22 mouse cellular contexts compared by ENCODE assay signal in the genomic region with DNA sequence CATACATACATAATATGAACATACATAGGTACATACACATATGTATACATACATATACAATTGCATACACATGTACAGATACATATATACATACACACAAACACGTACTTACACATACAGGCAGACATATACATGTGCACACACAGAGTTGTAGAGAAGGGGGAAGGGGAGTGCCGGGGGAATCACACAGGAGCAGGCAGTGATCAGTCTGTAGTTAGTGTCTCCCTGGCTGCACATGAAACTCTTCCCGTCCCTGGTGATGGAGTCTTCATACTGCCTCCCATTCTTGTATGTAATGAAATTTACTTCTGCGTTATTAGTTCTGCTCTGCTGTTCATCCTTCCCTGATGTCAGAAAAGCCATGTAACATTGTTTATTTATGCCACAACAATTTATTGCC.
DNase-seq lines count a peak whose midpoint lies in the region; ATAC-seq and TF ChIP-seq lines count a peak whose summit lies in the region.
"Had no signal": no experiment of that assay in that cellular context is flagged by ENCODE, and none has a peak within 500 bp of the region (broad histone marks: within the 10 kb centered on the region; RNA-seq: fewer than 3 reads in every experiment).

No protein-coding gene starts in this region.

- H3K9me3 ChIP-seq in hindbrain, embryonic 14.5 days (ENCODE audit: control insufficient read depth, low read length) = no peaks in the 10 kb centered on the region
- no peaks in the 10 kb centered on the region for H3K9me3 ChIP-seq in hindbrain, postnatal 0 days (ENCODE audit: low read length)
- H3K9me3 ChIP-seq in neural tube, embryonic 13.5 days = no peaks in the 10 kb centered on the region
- no peaks in the 10 kb centered on the region for H3K9me3 ChIP-seq in neural tube, embryonic 15.5 days (replicated peaks)
- H3K9me3 ChIP-seq: embryonic facial prominence, embryonic 13.5 days; embryonic facial prominence, embryonic 15.5 days; forebrain, embryonic 12.5 days had no signal

- intact Hi-C loops in left cerebral cortex, postnatal 4 days (cut with DNase I) = no loop called here

- no peak for ATAC-seq in hindbrain, embryonic 14.5 days (ENCODE audit: low FRiP score)
- no peak for ATAC-seq in hindbrain, postnatal 0 days
- ATAC-seq in neural tube, embryonic 13.5 days (ENCODE audit: low read depth) = peak; percentile 51; the same call in 1 of the 2 replicates
- peak; percentile 56; the same call in 1 of the 2 replicates for ATAC-seq in neural tube, embryonic 15.5 days (ENCODE audit: low FRiP score)
- ATAC-seq: forebrain, embryonic 14.5 days had no signal

- H3K4me2 ChIP-seq in hindbrain, embryonic 14.5 days (replicated peaks) = no peak overlapping the region
- H3K4me2 ChIP-seq in hindbrain, postnatal 0 days (ENCODE audit: low read depth, low read length) = no peak overlapping the region
- no peak overlapping the region for H3K4me2 ChIP-seq in neural tube, embryonic 13.5 days
- no peak overlapping the region for H3K4me2 ChIP-seq in neural tube, embryonic 15.5 days
- H3K4me2 ChIP-seq: embryonic facial prominence, embryonic 13.5 days; embryonic facial prominence, embryonic 15.5 days; forebrain, embryonic 12.5 days had no signal

- 72% methylated on average over 4 of the region's 4 CpGs for WGBS in hindbrain, embryonic 14.5 days
- WGBS in hindbrain, postnatal 0 days = 77% methylated on average over 4 of the region's 4 CpGs
- 69% methylated on average over 4 of the region's 4 CpGs for WGBS in neural tube, embryonic 13.5 days
- 34% methylated on average over 4 of the region's 4 CpGs for WGBS in neural tube, embryonic 15.5 days

- no peak for DNase-seq in hindbrain, embryonic 14.5 days (ENCODE audit: low spot score)
- DNase-seq in hindbrain, postnatal 0 days (ENCODE audit: low spot score) = no peak
- no peak for DNase-seq in neural tube, embryonic 10.5 days (ENCODE audit: extremely low spot score, low spot score)
- DNase-seq in left cerebral cortex, postnatal 4 days = no peak
- DNase-seq: adrenal gland, adult 2 months; adrenal gland, postnatal 10 days; adrenal gland, postnatal 25 days; cerebellum, adult 11 months; cerebellum, adult 18-20 months; cerebellum, adult 8-10 months; cerebellum, adult 9-11 months; cerebellum, postnatal 14 days; cerebellum, postnatal 36 days; embryo, embryonic 11 days had no signal

- no peak overlapping the region for H3K4me3 ChIP-seq in hindbrain, embryonic 14.5 days (replicated peaks; ENCODE audit: low read length)
- H3K4me3 ChIP-seq in hindbrain, postnatal 0 days (ENCODE audit: low read length) = no peak overlapping the region
- H3K4me3 ChIP-seq in neural tube, embryonic 13.5 days = no peak overlapping the region
- no peak overlapping the region for H3K4me3 ChIP-seq in neural tube, embryonic 15.5 days (replicated peaks)
- H3K4me3 ChIP-seq: embryonic facial prominence, embryonic 13.5 days; embryonic facial prominence, embryonic 15.5 days; erythroblast, embryonic 14.5 days; forebrain, embryonic 10.5 days; forebrain, embryonic 12.5 days had no signal

- no peak overlapping the region for H3K9ac ChIP-seq in hindbrain, embryonic 14.5 days
- no peak overlapping the region for H3K9ac ChIP-seq in hindbrain, postnatal 0 days (replicated peaks; ENCODE audit: low read length)
- H3K9ac ChIP-seq in neural tube, embryonic 13.5 days = no peak overlapping the region
- no peak overlapping the region for H3K9ac ChIP-seq in neural tube, embryonic 15.5 days (replicated peaks)
- H3K9ac ChIP-seq: embryonic facial prominence, embryonic 13.5 days; embryonic facial prominence, embryonic 15.5 days; forebrain, embryonic 12.5 days had no signal

- H3K27ac ChIP-seq in hindbrain, embryonic 14.5 days = 0 out of 2 replicates have a peak overlapping the region, but pooled peaks have one; percentile 5
- no peak overlapping the region for H3K27ac ChIP-seq in hindbrain, postnatal 0 days
- H3K27ac ChIP-seq in neural tube, embryonic 13.5 days (replicated peaks) = peak overlapping the region; percentile 69
- H3K27ac ChIP-seq in neural tube, embryonic 15.5 days (replicated peaks) = peak overlapping the region; percentile 60
- H3K27ac ChIP-seq: embryonic facial prominence, embryonic 13.5 days; embryonic facial prominence, embryonic 15.5 days; forebrain, embryonic 10.5 days; forebrain, embryonic 12.5 days had no signal

- H3K36me3 ChIP-seq in hindbrain, embryonic 14.5 days (replicated peaks; ENCODE audit: control insufficient read depth, insufficient read depth) = no peaks in the 10 kb centered on the region
- H3K36me3 ChIP-seq in hindbrain, postnatal 0 days (ENCODE audit: insufficient read depth, low read length) = no peaks in the 10 kb centered on the region
- no peaks in the 10 kb centered on the region for H3K36me3 ChIP-seq in neural tube, embryonic 13.5 days
- no peaks in the 10 kb centered on the region for H3K36me3 ChIP-seq in neural tube, embryonic 15.5 days
- H3K36me3 ChIP-seq: embryonic facial prominence, embryonic 13.5 days; embryonic facial prominence, embryonic 15.5 days; forebrain, embryonic 10.5 days; forebrain, embryonic 12.5 days had no signal

- H3K27me3 ChIP-seq in hindbrain, embryonic 14.5 days (ENCODE audit: control insufficient read depth, insufficient read depth, low read length) = no peaks in the 10 kb centered on the region
- H3K27me3 ChIP-seq in hindbrain, postnatal 0 days (ENCODE audit: insufficient read depth, low read length) = no peaks in the 10 kb centered on the region
- no peaks in the 10 kb centered on the region for H3K27me3 ChIP-seq in neural tube, embryonic 13.5 days
- H3K27me3 ChIP-seq in neural tube, embryonic 15.5 days (replicated peaks) = no peaks in the 10 kb centered on the region
- H3K27me3 ChIP-seq: embryonic facial prominence, embryonic 13.5 days; embryonic facial prominence, embryonic 15.5 days; forebrain, embryonic 12.5 days had no signal

- TF ChIP-seq CTCF in hindbrain, postnatal 0 days (IDR thresholded peaks at IDR 0.05; ENCODE audit: low read depth) = no peak

- no peaks in the 10 kb centered on the region for H3K4me1 ChIP-seq in hindbrain, embryonic 14.5 days (replicated peaks; ENCODE audit: control insufficient read depth, insufficient read depth, low read length)
- H3K4me1 ChIP-seq in hindbrain, postnatal 0 days (ENCODE audit: insufficient read depth, low read length) = no peaks in the 10 kb centered on the region
- H3K4me1 ChIP-seq in neural tube, embryonic 13.5 days (replicated peaks) = peaks cover 24% of the 10 kb centered on the region
- peaks cover 21% of the 10 kb centered on the region for H3K4me1 ChIP-seq in neural tube, embryonic 15.5 days
- H3K4me1 ChIP-seq: embryonic facial prominence, embryonic 15.5 days had no signal

Comparison
In these comparisons a context has a peak if more than half of its experiments do, and no peak if none do; other contexts are left out.
1. ATAC-seq: peak in neural tube, embryonic 13.5 days (single experiment) and neural tube, embryonic 15.5 days (single experiment); none in hindbrain, embryonic 14.5 days (single experiment) and hindbrain, postnatal 0 days (single experiment).